Mouse (Mus musculus) megakaryocyte, embryonic 14.5 days (primary cell): ENCODE results near the gene Fbln5.

Source experiments
- FLI1 ChIP-seq: IDR thresholded peaks from 2 replicates; pipeline ENCODE4 v1.6.1; 2012; ENCODE audit warnings: low read length, inconsistent platforms, mixed read lengths
- GATA1 ChIP-seq: IDR thresholded peaks from 3 replicates; pipeline ENCODE4 v1.6.1; 2012; ENCODE audit warnings: mixed read lengths, low read length, inconsistent platforms, borderline replicate concordance

DNA sequence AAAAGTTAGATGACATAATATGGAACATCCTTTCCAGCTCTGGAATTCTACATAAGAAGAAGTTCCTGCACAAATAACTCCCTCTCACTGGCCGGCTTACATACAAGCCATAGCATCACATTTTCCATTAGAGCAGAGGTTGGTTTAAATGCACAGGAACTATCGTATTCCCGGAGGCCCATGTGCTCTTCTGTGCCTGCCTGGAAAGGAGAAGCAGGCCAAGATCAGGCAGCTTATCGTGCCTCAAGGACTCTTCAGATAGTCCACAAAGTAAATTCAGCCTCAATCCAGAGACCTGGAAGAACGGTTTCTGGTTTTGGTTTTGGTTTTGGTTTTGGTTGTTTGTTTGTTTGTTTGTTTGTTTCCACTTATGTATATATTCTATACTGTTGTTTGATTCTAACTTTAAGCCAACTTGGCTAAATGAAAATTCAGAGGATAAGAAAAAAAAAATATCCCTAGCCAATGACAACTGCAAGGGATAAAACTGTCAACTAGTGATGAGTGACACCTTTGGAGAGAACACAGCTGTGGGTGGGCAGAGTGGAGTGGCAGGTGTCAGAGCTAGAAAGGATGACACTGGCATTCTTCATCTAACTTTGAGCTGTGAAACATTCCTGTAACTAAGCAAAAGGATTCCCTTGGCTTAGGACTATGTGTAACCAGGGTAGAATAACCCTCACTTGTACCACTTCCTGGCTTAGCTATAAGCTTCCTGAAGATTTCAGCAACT, 48.4 kb downstream of the Fbln5 start:
- TF ChIP-seq GATA1 = no peak
- TF ChIP-seq FLI1 = no peak
